Mouse (Mus musculus) heart, embryonic 10.5 days (tissue): ENCODE measurements around the gene Pbx1. TPM values are rescaled to one million over a fixed set of nuclear protein-coding genes. Genes with fewer than 3 reads are reported as not detected.
A peak's percentile ranks its signal among the peaks of the same experiment; 100 is the strongest.

Source experiments
- DNase-seq: peaks from one replicate; pipeline ENCODE4 v3.0.0-alpha.2; 2017; ENCODE audit warnings: low spot score
- H3K27ac ChIP-seq: fragments of 300-500 bp; sonication (generic); 2 replicates; pipeline ENCODE4 v1.5.1; 2016; ENCODE audit warnings: mild to moderate bottlenecking
- H3K27me3 ChIP-seq: fragments of 300-500 bp; sonication (generic); 2 replicates; pipeline ENCODE4 v1.6.1; 2016; ENCODE audit warnings: mild to moderate bottlenecking; ENCODE audit not compliant: poor library complexity, insufficient read depth, severe bottlenecking
- H3K36me3 ChIP-seq: fragments of 300-500 bp; sonication (generic); 2 replicates; pipeline ENCODE4 v1.6.1; 2016; ENCODE audit warnings: mild to moderate bottlenecking, moderate library complexity
- H3K4me1 ChIP-seq: fragments of 300-500 bp; sonication (generic); 2 replicates; pipeline ENCODE4 v1.6.1; 2016; ENCODE audit warnings: mild to moderate bottlenecking
- H3K4me3 ChIP-seq: fragments of 300-500 bp; sonication (generic); 2 replicates; pipeline ENCODE4 v1.5.1; 2016; ENCODE audit warnings: mild to moderate bottlenecking, moderate library complexity
- H3K9me3 ChIP-seq: fragments of 300-500 bp; sonication (generic); 2 replicates; pipeline ENCODE4 v1.6.1; 2016; ENCODE audit warnings: mild to moderate bottlenecking, moderate library complexity
- WGBS: fragments of 180-500 bp; shearing (Covaris S2); methylation state at CpG from one replicate; pipeline ENCODE4 v1.1.7; 2016; 5-methylcytosine and 5-hydroxymethylcytosine counted together
- polyA plus RNA-seq: library from polyadenylated mRNA; unstranded; fragments of >200 nt; fragmentation: Nextera tagmentation; extraction: Ambion mirVana; gene quantifications from 2 replicates; pipeline ENCODE4 v1.2.1, GENCODE M21; 2016

Pbx1 gene
- polyA plus RNA-seq, 1 experiment from 2014 or later, result 29.5 TPM

DNA sequence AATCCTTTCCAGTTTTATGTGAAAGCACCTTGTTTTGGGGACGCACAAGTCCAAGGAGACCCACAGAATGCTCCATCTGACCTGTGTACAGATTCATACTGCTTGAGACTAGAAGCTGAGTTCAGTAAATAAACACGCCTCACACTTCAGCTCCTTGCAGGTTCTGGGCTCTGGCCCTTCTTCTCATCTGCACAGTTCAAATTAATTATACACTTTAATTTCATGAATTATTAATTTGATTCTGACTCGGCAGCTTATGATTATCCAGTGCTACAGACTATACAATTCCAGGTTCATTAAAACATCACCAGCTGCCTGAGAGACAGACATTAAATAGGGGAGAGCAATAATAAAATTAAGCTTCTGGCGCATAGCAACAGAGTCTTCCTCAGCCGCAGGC lies 156.4 kb downstream of the Pbx1 start:
- H3K27me3 ChIP-seq, result no peaks in the 10 kb centered on the region
- no peaks in the 10 kb centered on the region for H3K9me3 ChIP-seq
- 93% methylated on average over 5 of the region's 5 CpGs for WGBS
- no peak overlapping the region for H3K27ac ChIP-seq
- H3K4me1 ChIP-seq, result peaks cover 6% of the 10 kb centered on the region; the same call in 1 of the 2 replicates
- no peak for DNase-seq
- H3K36me3 ChIP-seq, result no peaks in the 10 kb centered on the region
- H3K4me3 ChIP-seq, result no peak overlapping the region

DNA sequence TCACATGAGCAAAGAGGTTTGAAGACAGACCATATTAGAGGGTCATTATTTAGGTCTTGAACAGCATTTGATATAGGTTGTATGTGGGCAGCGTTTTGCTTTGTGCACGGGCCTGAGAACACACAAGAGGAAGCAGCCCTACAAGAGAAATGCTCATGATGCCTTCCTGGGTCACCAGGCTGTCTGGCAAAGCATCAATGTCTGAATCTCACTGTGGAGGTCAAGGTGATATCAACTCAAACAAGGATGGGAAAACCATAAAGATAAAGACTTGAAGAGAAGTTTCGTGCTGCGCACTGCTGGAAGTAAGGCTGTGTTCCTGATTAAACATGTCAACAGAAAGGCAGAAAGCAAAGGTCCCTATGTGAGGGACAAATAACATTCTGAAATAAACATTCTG lies 157.8 kb downstream of the Pbx1 start:
- no peaks in the 10 kb centered on the region for H3K27me3 ChIP-seq
- DNase-seq, result no peak
- H3K36me3 ChIP-seq, result no peaks in the 10 kb centered on the region
- H3K9me3 ChIP-seq, result no peaks in the 10 kb centered on the region
- H3K4me3 ChIP-seq, result no peak overlapping the region
- 92% methylated on average over 4 of the region's 4 CpGs for WGBS
- H3K4me1 ChIP-seq, result peaks cover 9% of the 10 kb centered on the region
- H3K27ac ChIP-seq, result no peak overlapping the region

GRCm38 (mm10) chr1:168272091-168272490 lies 160.0 kb downstream of the Pbx1 start:
- WGBS, result 90% methylated on average over 2 of the region's 2 CpGs
- H3K36me3 ChIP-seq, result no peaks in the 10 kb centered on the region
- DNase-seq, result no peak
- no peak overlapping the region for H3K4me3 ChIP-seq
- H3K9me3 ChIP-seq, result no peaks in the 10 kb centered on the region
- H3K4me1 ChIP-seq, result peaks cover 21% of the 10 kb centered on the region
- H3K27ac ChIP-seq, result no peak overlapping the region
- no peaks in the 10 kb centered on the region for H3K27me3 ChIP-seq

- H3K27ac ChIP-seq, result no peak overlapping the region
- H3K4me3 ChIP-seq, result no peak overlapping the region
- no peak for DNase-seq
- H3K9me3 ChIP-seq, result no peaks in the 10 kb centered on the region
- WGBS, result 89% methylated on average over 4 of the region's 4 CpGs
- no peaks in the 10 kb centered on the region for H3K36me3 ChIP-seq
- H3K27me3 ChIP-seq, result no peaks in the 10 kb centered on the region
- peaks cover 21% of the 10 kb centered on the region for H3K4me1 ChIP-seq
These were observed 160.9 kb downstream of the Pbx1 start for GRCm38 (mm10) chr1:168271207-168271606.

DNA sequence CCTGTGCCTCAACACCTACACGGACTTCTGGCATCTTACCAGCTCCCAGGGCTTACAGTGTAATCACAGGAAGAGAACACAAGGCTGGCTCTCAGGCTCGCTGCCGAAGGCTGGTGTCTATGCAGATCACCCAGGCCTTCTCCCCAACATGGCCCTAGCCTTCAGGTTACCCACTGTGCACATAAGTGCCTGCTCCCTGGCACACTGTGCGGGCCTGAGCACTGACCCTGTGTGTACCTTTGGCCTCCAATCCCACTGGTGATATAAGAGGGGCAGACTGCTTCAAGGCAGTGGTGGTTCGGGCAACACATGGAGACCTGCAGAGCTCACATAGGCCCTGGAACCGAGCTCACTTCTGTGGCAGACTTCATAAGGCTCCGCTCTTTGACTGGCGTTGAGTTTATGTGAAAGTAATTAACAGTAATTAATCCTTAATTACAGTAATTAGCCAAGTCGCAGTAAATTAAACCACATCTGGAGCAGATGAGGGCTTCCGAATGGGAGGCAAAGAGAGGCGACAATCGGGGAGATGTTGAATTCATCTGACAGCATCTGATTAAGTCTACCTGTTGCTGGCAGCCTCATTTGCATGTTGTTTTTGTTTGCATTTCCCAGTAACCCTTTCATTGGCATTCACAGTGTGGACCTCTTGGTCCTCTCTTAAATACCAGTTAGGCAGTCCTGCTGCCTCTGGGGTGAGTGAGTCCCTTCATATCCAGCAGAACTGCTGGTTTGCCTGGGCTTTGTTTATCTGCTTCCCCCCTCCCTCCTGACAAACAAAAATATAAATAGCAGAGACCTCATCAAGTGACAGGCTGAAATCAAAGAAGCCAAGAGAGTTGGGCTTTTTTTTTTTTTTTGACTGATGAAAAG lies 163.1 kb downstream of the Pbx1 start:
- Histone ChIP-seq H3K36me3 (no peaks in the 10 kb centered on the region), H3K27me3 (no peaks in the 10 kb centered on the region), H3K4me3 (no peak overlapping the region), H3K27ac (peak overlapping the region; percentile 79), H3K9me3 (no peaks in the 10 kb centered on the region), H3K4me1 (peaks cover 32% of the 10 kb centered on the region)
- DNase-seq, result no peak
- WGBS, result 63% methylated on average over 12 of the region's 12 CpGs

- Histone ChIP-seq H3K4me3 (no peak overlapping the region), H3K27me3 (no peaks in the 10 kb centered on the region), H3K4me1 (peaks cover 32% of the 10 kb centered on the region), H3K9me3 (no peaks in the 10 kb centered on the region), H3K36me3 (no peaks in the 10 kb centered on the region), H3K27ac (no peak overlapping the region)
- WGBS, result 59% methylated on average over 4 of the region's 4 CpGs
- DNase-seq, result no peak
These were observed 163.8 kb downstream of the Pbx1 start for GRCm38 (mm10) chr1:168268224-168268623.

GRCm38 (mm10) chr1:168265594-168266390 lies 166.3 kb downstream of the Pbx1 start:
- Histone ChIP-seq H3K4me1 (peaks cover 32% of the 10 kb centered on the region), H3K27me3 (no peaks in the 10 kb centered on the region), H3K4me3 (no peak overlapping the region), H3K9me3 (no peaks in the 10 kb centered on the region), H3K36me3 (no peaks in the 10 kb centered on the region), H3K27ac (0 out of 2 replicates have a peak overlapping the region, but pooled peaks have one; percentile 56)
- 78% methylated on average over 12 of the region's 12 CpGs for WGBS
- no peak for DNase-seq

DNA sequence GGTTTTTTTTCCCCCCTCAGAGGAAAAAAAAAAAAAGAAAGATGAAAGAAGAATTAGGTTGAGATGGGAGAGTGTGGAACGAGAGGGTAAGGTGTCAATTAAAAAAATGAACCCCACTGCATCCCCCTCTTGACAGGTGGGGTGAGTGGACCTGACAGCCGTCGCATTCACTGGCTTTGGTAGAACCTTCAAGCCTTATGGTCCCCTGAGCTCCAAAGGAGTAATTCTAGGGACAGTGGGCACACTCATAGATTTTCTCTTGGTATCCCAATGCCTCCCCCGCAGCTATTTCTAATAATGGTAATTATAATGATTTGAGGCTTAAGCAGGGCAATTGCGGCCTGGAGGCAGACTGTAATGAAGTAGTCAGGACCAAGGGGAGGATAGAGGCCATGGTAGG lies 167.0 kb downstream of the Pbx1 start:
- H3K27ac ChIP-seq, result no peak overlapping the region
- H3K9me3 ChIP-seq, result no peaks in the 10 kb centered on the region
- H3K27me3 ChIP-seq, result no peaks in the 10 kb centered on the region
- 87% methylated on average over 5 of the region's 5 CpGs for WGBS
- no peaks in the 10 kb centered on the region for H3K36me3 ChIP-seq
- no peak for DNase-seq
- no peak overlapping the region for H3K4me3 ChIP-seq
- peaks cover 37% of the 10 kb centered on the region for H3K4me1 ChIP-seq

GRCm38 (mm10) chr1:168260391-168260790 lies 171.7 kb downstream of the Pbx1 start:
- no peaks in the 10 kb centered on the region for H3K27me3 ChIP-seq
- no peak overlapping the region for H3K27ac ChIP-seq
- H3K4me1 ChIP-seq, result peaks cover 10% of the 10 kb centered on the region
- H3K9me3 ChIP-seq, result no peaks in the 10 kb centered on the region
- no peak for DNase-seq
- H3K4me3 ChIP-seq, result no peak overlapping the region
- H3K36me3 ChIP-seq, result 0 out of 2 replicates have a peak, but pooled peaks cover 2% of the 10 kb centered on the region
- 86% methylated on average over 3 of the region's 3 CpGs for WGBS

GRCm38 (mm10) chr1:168258856-168259255 lies 173.2 kb downstream of the Pbx1 start:
- no peak for DNase-seq
- Histone ChIP-seq H3K27ac (no peak overlapping the region), H3K4me3 (no peak overlapping the region), H3K27me3 (no peaks in the 10 kb centered on the region), H3K4me1 (0 out of 2 replicates have a peak, but pooled peaks cover 6% of the 10 kb centered on the region), H3K36me3 (peaks cover 3% of the 10 kb centered on the region; the same call in 1 of the 2 replicates), H3K9me3 (no peaks in the 10 kb centered on the region)
- 85% methylated on average over 7 of the region's 7 CpGs for WGBS

GRCm38 (mm10) chr1:168255347-168255908 lies 176.6 kb downstream of the Pbx1 start:
- 97% methylated on average over 9 of the region's 9 CpGs for WGBS
- no peaks in the 10 kb centered on the region for H3K27me3 ChIP-seq
- no peak overlapping the region for H3K27ac ChIP-seq
- no peak overlapping the region for H3K4me3 ChIP-seq
- DNase-seq, result no peak
- H3K9me3 ChIP-seq, result no peaks in the 10 kb centered on the region
- 0 out of 2 replicates have a peak, but pooled peaks cover 4% of the 10 kb centered on the region for H3K4me1 ChIP-seq
- H3K36me3 ChIP-seq, result peaks cover 3% of the 10 kb centered on the region; the same call in 1 of the 2 replicates

DNA sequence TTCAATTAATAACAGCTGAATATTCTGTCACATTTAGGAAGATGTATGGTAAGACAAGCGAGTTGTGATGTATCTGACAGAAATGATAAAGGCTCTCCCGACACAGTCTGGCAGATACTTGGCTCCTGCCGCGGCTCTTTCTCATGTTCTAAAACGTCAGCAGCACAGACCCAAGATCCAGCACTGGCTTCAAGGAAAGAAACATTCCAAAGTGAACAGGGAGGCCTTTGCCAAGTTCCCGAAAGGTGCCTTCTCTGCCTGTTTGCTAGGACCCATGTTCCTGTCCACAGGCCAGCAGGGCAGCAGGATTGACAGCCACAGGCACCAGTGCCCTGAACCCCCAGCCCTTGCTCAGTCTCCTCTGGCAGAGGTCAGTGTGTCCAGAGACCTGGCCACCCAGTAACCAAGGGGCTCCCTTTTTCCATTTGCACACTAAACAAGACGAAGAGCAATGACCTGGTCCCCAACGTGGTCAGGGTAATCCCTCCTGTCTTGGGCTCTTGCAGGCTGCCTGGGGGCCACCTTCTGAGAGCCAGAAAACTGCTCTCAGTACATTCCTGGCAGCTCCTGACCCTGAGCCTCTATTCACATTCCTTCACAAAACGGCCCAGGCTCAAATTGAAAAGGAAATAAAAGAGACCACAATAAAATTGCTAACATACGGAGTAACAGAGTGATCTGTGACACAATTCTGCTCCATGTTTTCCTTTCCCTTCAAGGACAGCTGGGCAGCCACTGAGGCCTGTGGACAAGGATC lies 184.9 kb downstream of the Pbx1 start:
- peaks cover 48% of the 10 kb centered on the region for H3K4me1 ChIP-seq
- no peaks in the 10 kb centered on the region for H3K27me3 ChIP-seq
- H3K4me3 ChIP-seq, result no peak overlapping the region
- WGBS, result 50% methylated on average over 10 of the region's 10 CpGs
- DNase-seq, result no peak
- H3K27ac ChIP-seq, result peak overlapping the region; percentile 69
- no peaks in the 10 kb centered on the region for H3K9me3 ChIP-seq
- H3K36me3 ChIP-seq, result no peaks in the 10 kb centered on the region
